In the genomic region with DNA sequence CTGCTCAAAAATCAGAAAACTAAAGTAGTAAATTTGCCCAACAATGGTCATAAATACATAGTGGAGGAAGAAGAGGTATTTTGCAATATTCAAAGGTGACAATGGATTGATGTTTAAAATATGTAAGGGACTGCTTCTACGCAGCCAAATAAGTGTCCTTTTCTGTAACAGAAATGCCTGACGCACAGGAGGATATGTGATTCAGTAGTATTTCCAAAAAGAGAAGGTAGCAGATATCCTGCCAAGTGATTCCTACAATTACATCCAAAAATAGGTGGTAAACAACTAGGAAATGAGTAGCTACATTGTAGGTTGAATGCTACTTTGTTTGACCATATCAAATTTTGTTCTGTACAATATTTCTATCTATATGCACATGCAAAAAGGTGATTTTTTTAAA, we compare ENCODE assay signal across 17 mouse cellular contexts.
"Had no signal": no experiment of that assay in that cellular context is flagged by ENCODE, and none has a peak within 500 bp of the region (broad histone marks: within the 10 kb centered on the region; RNA-seq: fewer than 3 reads in every experiment).

No protein-coding gene starts in this region.

- DNase-seq: left cerebral cortex, postnatal 4 days; liver; liver, embryonic 13.5 days; liver, postnatal 0 days; lung, adult 18-20 months; lung, adult 2 months; lung, embryonic 14.5 days; lung, postnatal 10 days; lung, postnatal 14 days; lung, postnatal 36 days; lung, postnatal 4 days; midbrain, embryonic 14.5 days had no signal

- ATAC-seq: liver, embryonic 12.5 days; liver, postnatal 0 days; lung, postnatal 0 days; midbrain, embryonic 13.5 days; midbrain, embryonic 15.5 days; midbrain, embryonic 16.5 days had no signal
